ENCODE assay signal across 8 mouse cellular contexts in genomic region chr7:126502751-126503150, GRCm38 (mm10). TPM values are rescaled to one million over a fixed set of nuclear protein-coding genes. Genes with fewer than 3 reads are reported as not detected.
DNase-seq lines count a peak whose midpoint lies in the region; ATAC-seq and TF ChIP-seq lines count a peak whose summit lies in the region.

No protein-coding gene starts in this region.

- TF ChIP-seq POLR2A in lung, adult 2 months (IDR thresholded peaks at IDR 0.05; ENCODE audit: borderline replicate concordance, extremely low read depth, low read depth, low read length) = no peak

- no peaks in the 10 kb centered on the region for H3K9me3 ChIP-seq in embryonic facial prominence, embryonic 14.5 days (ENCODE audit: control insufficient read depth, low read length)
- no peaks in the 10 kb centered on the region for H3K9me3 ChIP-seq in intestine, postnatal 0 days (ENCODE audit: control insufficient read depth)
- no peaks in the 10 kb centered on the region for H3K9me3 ChIP-seq in neural tube, embryonic 13.5 days

- TF ChIP-seq CTCF in lung, adult 2 months (IDR thresholded peaks at IDR 0.05; ENCODE audit: insufficient read depth, low read length) = no peak
- TF ChIP-seq CTCF in intestine, postnatal 0 days (IDR thresholded peaks at IDR 0.05; ENCODE audit: low read depth) = no peak

- under 1% methylated on average over 40 of the region's 40 CpGs for WGBS in lung, adult 2 months
- 0% methylated on average over 16 of the region's 40 CpGs for WGBS in embryonic facial prominence, embryonic 14.5 days
- under 1% methylated on average over 40 of the region's 40 CpGs for WGBS in intestine, postnatal 0 days
- WGBS in neural tube, embryonic 13.5 days = under 1% methylated on average over 40 of the region's 40 CpGs

- no peak for ATAC-seq in embryonic facial prominence, embryonic 14.5 days (ENCODE audit: low read depth)
- ATAC-seq in intestine, postnatal 0 days = no peak
- no peak; the same call in 1 of the 2 replicates for ATAC-seq in neural tube, embryonic 13.5 days (ENCODE audit: low read depth)

- H3K27me3 ChIP-seq in embryonic facial prominence, embryonic 14.5 days (replicated peaks; ENCODE audit: control insufficient read depth, insufficient read depth, low read length) = no peaks in the 10 kb centered on the region
- no peaks in the 10 kb centered on the region for H3K27me3 ChIP-seq in intestine, postnatal 0 days (replicated peaks; ENCODE audit: control insufficient read depth, insufficient read depth, low read length)
- no peaks in the 10 kb centered on the region for H3K27me3 ChIP-seq in neural tube, embryonic 13.5 days

- peak overlapping the region; percentile 90 for H3K4me3 ChIP-seq in lung, adult 2 months (replicated peaks; ENCODE audit: extremely low read depth, low read depth, low read length)
- H3K4me3 ChIP-seq in embryonic facial prominence, embryonic 14.5 days (ENCODE audit: low read depth, low read length) = peak overlapping the region; percentile 95
- peak overlapping the region; percentile 80 for H3K4me3 ChIP-seq in intestine, postnatal 0 days (ENCODE audit: low read depth, low read length)
- peak overlapping the region; percentile 100 for H3K4me3 ChIP-seq in neural tube, embryonic 13.5 days

- H3K36me3 ChIP-seq in embryonic facial prominence, embryonic 14.5 days (ENCODE audit: control insufficient read depth, insufficient read depth, low read length) = peaks cover 36% of the 10 kb centered on the region
- peaks cover 32% of the 10 kb centered on the region for H3K36me3 ChIP-seq in intestine, postnatal 0 days (ENCODE audit: control insufficient read depth, insufficient read depth)
- H3K36me3 ChIP-seq in neural tube, embryonic 13.5 days = peaks cover 34% of the 10 kb centered on the region

- 0 out of 2 replicates have a peak, but pooled peaks cover 5% of the 10 kb centered on the region for H3K4me1 ChIP-seq in lung, adult 2 months (ENCODE audit: control insufficient read depth, insufficient read depth, low read length)
- H3K4me1 ChIP-seq in embryonic facial prominence, embryonic 14.5 days (ENCODE audit: control insufficient read depth, insufficient read depth, low read length) = peaks cover 6% of the 10 kb centered on the region; the same call in 1 of the 2 replicates
- no peaks in the 10 kb centered on the region for H3K4me1 ChIP-seq in intestine, postnatal 0 days (replicated peaks; ENCODE audit: control insufficient read depth, insufficient read depth, low read length)
- H3K4me1 ChIP-seq in neural tube, embryonic 13.5 days (replicated peaks) = peaks cover 24% of the 10 kb centered on the region

- H3K4me2 ChIP-seq in embryonic facial prominence, embryonic 14.5 days (ENCODE audit: low read depth, low read length) = peak overlapping the region; percentile 91
- peak overlapping the region; percentile 65 for H3K4me2 ChIP-seq in intestine, postnatal 0 days (replicated peaks; ENCODE audit: low read depth)
- H3K4me2 ChIP-seq in neural tube, embryonic 13.5 days = peak overlapping the region; percentile 88

- H3K9ac ChIP-seq in embryonic facial prominence, embryonic 14.5 days (ENCODE audit: low read depth, low read length) = peak overlapping the region; percentile 100
- peak overlapping the region; percentile 97 for H3K9ac ChIP-seq in intestine, postnatal 0 days (ENCODE audit: low read depth, low read length)
- peak overlapping the region; percentile 100 for H3K9ac ChIP-seq in neural tube, embryonic 13.5 days

- no peak for DNase-seq in lung, adult 2 months
- DNase-seq in lung, postnatal 36 days = no peak
- DNase-seq in embryonic facial prominence, embryonic 14.5 days (ENCODE audit: low spot score) = no peak
- DNase-seq in B cell, adult 2 months = no peak
- DNase-seq in layer of hippocampus, adult 18-20 months (ENCODE audit: low spot score in 2 of 2) = no peak
- no peak for DNase-seq in embryo, embryonic 11 days

- peak overlapping the region; percentile 100 for H3K27ac ChIP-seq in embryonic facial prominence, embryonic 14.5 days (replicated peaks; ENCODE audit: low read depth, low read length)
- peak overlapping the region; percentile 98 for H3K27ac ChIP-seq in intestine, postnatal 0 days (ENCODE audit: low read depth, low read length)
- peak overlapping the region; percentile 99 for H3K27ac ChIP-seq in neural tube, embryonic 13.5 days (replicated peaks)

RNA-seq across cellular contexts. Expression of gene Atxn2l, which starts 0.5 kb away (rescaled TPM):
- polyA plus RNA-seq in lung, adult 2 months (2012; rRNA removed) = 152 and 216 TPM in 2 replicates
- 49.8 and 54.8 TPM in 2 replicates for polyA plus RNA-seq in embryonic facial prominence, embryonic 14.5 days (2014; fragmentation: Nextera tagmentation; extraction: Ambion mirVana)
- 19.4 and 22.0 TPM in 2 replicates for polyA plus RNA-seq in intestine, postnatal 0 days (2015; fragmentation: Nextera tagmentation; extraction: Ambion mirVana)
- polyA plus RNA-seq in neural tube, embryonic 13.5 days (2015; fragmentation: Nextera tagmentation; extraction: Ambion mirVana) = 68.2 and 83.1 TPM in 2 replicates
- total RNA-seq in layer of hippocampus, adult 18-20 months (2021) = 100 to 1,000 TPM; 116 to 121 TPM

RNA-seq across cellular contexts. Expression of gene Tufm, which starts 15.6 kb away (rescaled TPM):
- 53.1 and 71.0 TPM in 2 replicates for polyA plus RNA-seq in lung, adult 2 months (2012; rRNA removed)
- 127 and 130 TPM in 2 replicates for polyA plus RNA-seq in embryonic facial prominence, embryonic 14.5 days (2014; fragmentation: Nextera tagmentation; extraction: Ambion mirVana)
- 70.3 and 76.5 TPM in 2 replicates for polyA plus RNA-seq in intestine, postnatal 0 days (2015; fragmentation: Nextera tagmentation; extraction: Ambion mirVana)
- polyA plus RNA-seq in neural tube, embryonic 13.5 days (2015; fragmentation: Nextera tagmentation; extraction: Ambion mirVana) = 122 and 144 TPM in 2 replicates
- total RNA-seq in layer of hippocampus, adult 18-20 months (2021) = 10 to 100 TPM; 78.7 to 84.1 TPM

RNA-seq across cellular contexts. Expression of gene Sh2b1, which starts 27.5 kb away (rescaled TPM):
- 58.1 and 62.4 TPM in 2 replicates for polyA plus RNA-seq in lung, adult 2 months (2012; rRNA removed)
- polyA plus RNA-seq in embryonic facial prominence, embryonic 14.5 days (2014; fragmentation: Nextera tagmentation; extraction: Ambion mirVana) = 44.3 and 46.3 TPM in 2 replicates
- polyA plus RNA-seq in intestine, postnatal 0 days (2015; fragmentation: Nextera tagmentation; extraction: Ambion mirVana) = 23.6 and 23.8 TPM in 2 replicates
- 60.2 and 62.3 TPM in 2 replicates for polyA plus RNA-seq in neural tube, embryonic 13.5 days (2015; fragmentation: Nextera tagmentation; extraction: Ambion mirVana)
- 10 to 100 TPM; 75.0 to 76.4 TPM for total RNA-seq in layer of hippocampus, adult 18-20 months (2021)

RNA-seq across cellular contexts. Expression of gene Atp2a1, which starts 39.8 kb away (rescaled TPM):
- 10.7 and 289 TPM in 2 replicates for polyA plus RNA-seq in lung, adult 2 months (2012; rRNA removed)
- polyA plus RNA-seq in embryonic facial prominence, embryonic 14.5 days (2014; fragmentation: Nextera tagmentation; extraction: Ambion mirVana) = 235 and 334 TPM in 2 replicates
- polyA plus RNA-seq in intestine, postnatal 0 days (2015; fragmentation: Nextera tagmentation; extraction: Ambion mirVana) = 0.05 and 0.24 TPM in 2 replicates
- 2.1 and 11.5 TPM in 2 replicates for polyA plus RNA-seq in neural tube, embryonic 13.5 days (2015; fragmentation: Nextera tagmentation; extraction: Ambion mirVana)
- total RNA-seq in layer of hippocampus, adult 18-20 months (2021) = 1 to 10 TPM; 1.0 TPM
